Mouse (Mus musculus) heart, embryonic 14.5 days (tissue): ENCODE data around the gene Hoxc8. TPM values are rescaled to one million over a fixed set of nuclear protein-coding genes. Genes with fewer than 3 reads are reported as not detected.

Experiments
- ATAC-seq: fragments of 200-750 bp; cut with Nextera tagmentation; 2 replicates; pipeline ENCODE4 v1.8.0; 2017; ENCODE audit warnings: low read depth, moderate TSS enrichment; ENCODE audit not compliant: insufficient number of reproducible peaks, insufficient read depth, low FRiP score
- H3K27ac ChIP-seq, 2 experiments: fragments of 200-500 bp in 1 of 2; fragments of 300-500 bp in 1 of 2; sonication (generic) in 1 of 2; replicated peaks in 1 of 2; 2 replicates each; pipeline ENCODE4 v1.5.1; 2012 to 2014; ENCODE audit warnings: low read depth in 2 of 2, low read length in 2 of 2, control low read depth in 1 of 2, mild to moderate bottlenecking in 1 of 2, mixed read lengths in 1 of 2; ENCODE audit not compliant: control insufficient read depth in 1 of 2, insufficient read depth in 1 of 2
- H3K27me3 ChIP-seq: fragments of 300-500 bp; sonication (generic); 2 replicates; pipeline ENCODE4 v1.6.1; 2014; ENCODE audit warnings: mild to moderate bottlenecking, low read length, control low read depth; ENCODE audit not compliant: control insufficient read depth, insufficient read depth
- H3K36me3 ChIP-seq: fragments of 300-500 bp; sonication (generic); 2 replicates; pipeline ENCODE4 v1.6.1; 2014; ENCODE audit warnings: mild to moderate bottlenecking, control low read depth, low read length, mixed read lengths; ENCODE audit not compliant: control insufficient read depth, insufficient read depth
- H3K4me1 ChIP-seq, 2 experiments: fragments of 200-500 bp in 1 of 2; fragments of 300-500 bp in 1 of 2; sonication (generic) in 1 of 2; 2 replicates each; pipeline ENCODE4 v1.6.1; 2012 to 2014; ENCODE audit warnings: low read length in 2 of 2, control low read depth in 1 of 2, mixed read lengths in 1 of 2; ENCODE audit not compliant: control insufficient read depth in 2 of 2, insufficient read depth in 2 of 2
- H3K4me2 ChIP-seq: fragments of 300-500 bp; sonication (generic); 2 replicates; pipeline ENCODE4 v1.6.1; 2014; ENCODE audit warnings: mild to moderate bottlenecking, low read length
- H3K4me3 ChIP-seq, 2 experiments: fragments of 200-500 bp in 1 of 2; fragments of 300-500 bp in 1 of 2; sonication (generic) in 1 of 2; 2 replicates each; pipeline ENCODE4 v1.5.1; 2012 to 2014; ENCODE audit warnings: low read length in 2 of 2, mild to moderate bottlenecking in 2 of 2, control low read depth in 1 of 2, low read depth in 1 of 2, moderate library complexity in 1 of 2; ENCODE audit not compliant: control insufficient read depth in 1 of 2, insufficient read depth in 1 of 2
- H3K9ac ChIP-seq: fragments of 300-500 bp; sonication (generic); 2 replicates; pipeline ENCODE4 v1.6.1; 2014; ENCODE audit warnings: mild to moderate bottlenecking, low read length
- H3K9me3 ChIP-seq: fragments of 300-500 bp; sonication (generic); 2 replicates; pipeline ENCODE4 v1.6.1; 2016; ENCODE audit warnings: low read length, control low read depth; ENCODE audit not compliant: control insufficient read depth
- WGBS: fragments of 180-500 bp; shearing (Covaris S2); extraction: QIAGEN DNeasy Blood & Tissue Kit; methylation state at CpG from one replicate; pipeline ENCODE4 v1.1.7; 2014; 5-methylcytosine and 5-hydroxymethylcytosine counted together
- polyA plus RNA-seq: library from polyadenylated mRNA; unstranded; fragments of >200 nt; fragmentation: Nextera tagmentation; extraction: Ambion mirVana; gene quantifications from 2 replicates; pipeline ENCODE4 v1.2.1, GENCODE M21; 2014

Gene Hoxc8
- polyA plus RNA-seq, 1 experiment from 2014 or later = not detected

- H3K36me3 ChIP-seq = no peaks in the 10 kb centered on the region
- no peak overlapping the region for H3K9ac ChIP-seq
- H3K4me1 ChIP-seq = no peaks in the 10 kb centered on the region; a peak in 1 of 4 replicates
- no peak overlapping the region for H3K27ac ChIP-seq
- peaks cover 100% of the 10 kb centered on the region for H3K27me3 ChIP-seq
- no peak overlapping the region for H3K4me2 ChIP-seq
- ATAC-seq = no peak
- H3K9me3 ChIP-seq = no peaks in the 10 kb centered on the region
- H3K4me3 ChIP-seq = no peak overlapping the region
- 4% methylated on average over 7 of the region's 7 CpGs for WGBS
These were observed 15.4 kb upstream of the Hoxc8 start for GRCm38 (mm10) chr15:102975034-102975433.

GRCm38 (mm10) chr15:102975688-102976111 is 14.7 kb upstream of the Hoxc8 start:
- 2% methylated on average over 21 of the region's 21 CpGs for WGBS

GRCm38 (mm10) chr15:102976171-102976570 is 14.2 kb upstream of the Hoxc8 start, which contains the start of gene Hoxc9:
TSS of gene Hoxc9 (plus strand) at chr15:102976439.
- peaks cover 100% of the 10 kb centered on the region for H3K27me3 ChIP-seq
- no peaks in the 10 kb centered on the region for H3K9me3 ChIP-seq
- H3K4me1 ChIP-seq = peaks cover 0 to under 1% of the 10 kb centered on the region in 2 experiments; a peak in 1 of 4 replicates
- 0% methylated on average over 13 of the region's 20 CpGs for WGBS
- ATAC-seq = no peak
- H3K4me3 ChIP-seq = peak within 1 kb of the TSS in 1 of 2 experiments; percentile 28; a peak in 2 of 4 replicates
- no peak within 1 kb of the TSS for H3K27ac ChIP-seq
- peak within 1 kb of the TSS; percentile 43 for H3K4me2 ChIP-seq
- no peaks in the 10 kb centered on the region for H3K36me3 ChIP-seq
- H3K9ac ChIP-seq = no peak within 1 kb of the TSS

More at GRCm38 (mm10) chr15:102975688-102976111, 14.7 kb upstream of the Hoxc8 start:
- H3K27me3 ChIP-seq = peaks cover 100% of the 10 kb centered on the region
- no peak for ATAC-seq
- no peak overlapping the region for H3K27ac ChIP-seq
- H3K4me2 ChIP-seq = no peak overlapping the region
- no peaks in the 10 kb centered on the region; a peak in 1 of 4 replicates for H3K4me1 ChIP-seq
- no peaks in the 10 kb centered on the region for H3K9me3 ChIP-seq
- H3K9ac ChIP-seq = no peak overlapping the region
- H3K36me3 ChIP-seq = no peaks in the 10 kb centered on the region
- H3K4me3 ChIP-seq = no peak overlapping the region

- H3K9ac ChIP-seq = no peak overlapping the region
- no peak overlapping the region for H3K27ac ChIP-seq
- H3K27me3 ChIP-seq = peaks cover 100% of the 10 kb centered on the region
- peak overlapping the region in 1 of 2 experiments; percentile 28; a peak in 2 of 4 replicates for H3K4me3 ChIP-seq
- no peaks in the 10 kb centered on the region for H3K36me3 ChIP-seq
- H3K9me3 ChIP-seq = no peaks in the 10 kb centered on the region
- no peak for ATAC-seq
- H3K4me1 ChIP-seq = peaks cover 0 to 4% of the 10 kb centered on the region in 2 experiments; a peak in 2 of 4 replicates
- peak overlapping the region; percentile 43 for H3K4me2 ChIP-seq
- WGBS = 1% methylated on average over 37 of the region's 37 CpGs
These were observed 13.6 kb upstream of the Hoxc8 start for GRCm38 (mm10) chr15:102976631-102977422.

GRCm38 (mm10) chr15:102977423-102977974 is 12.9 kb upstream of the Hoxc8 start:
- H3K9me3 ChIP-seq = no peaks in the 10 kb centered on the region
- peaks cover 0 to 6% of the 10 kb centered on the region in 2 experiments; a peak in 2 of 4 replicates for H3K4me1 ChIP-seq
- WGBS = 3% methylated on average over 16 of the region's 16 CpGs
- peak overlapping the region; percentile 43 for H3K4me2 ChIP-seq
- H3K4me3 ChIP-seq = peak overlapping the region in 1 of 2 experiments; percentile 28; a peak in 2 of 4 replicates
- H3K9ac ChIP-seq = no peak overlapping the region
- H3K27me3 ChIP-seq = peaks cover 100% of the 10 kb centered on the region
- no peak overlapping the region for H3K27ac ChIP-seq
- H3K36me3 ChIP-seq = no peaks in the 10 kb centered on the region
- ATAC-seq = no peak

- H3K27me3 ChIP-seq = peaks cover 100% of the 10 kb centered on the region
- 2% methylated on average over 13 of the region's 13 CpGs for WGBS
- H3K4me3 ChIP-seq = no peak overlapping the region
- no peaks in the 10 kb centered on the region for H3K36me3 ChIP-seq
- H3K4me2 ChIP-seq = no peak overlapping the region
- no peak for ATAC-seq
- H3K9me3 ChIP-seq = no peaks in the 10 kb centered on the region
- H3K9ac ChIP-seq = no peak overlapping the region
- H3K27ac ChIP-seq = no peak overlapping the region
- H3K4me1 ChIP-seq = peaks cover 0 to 6% of the 10 kb centered on the region in 2 experiments; a peak in 2 of 4 replicates
These were observed 11.5 kb upstream of the Hoxc8 start for GRCm38 (mm10) chr15:102978615-102979515.

- H3K9ac ChIP-seq = no peak overlapping the region
- H3K9me3 ChIP-seq = no peaks in the 10 kb centered on the region
- ATAC-seq = no peak
- H3K27ac ChIP-seq = no peak overlapping the region
- peaks cover 100% of the 10 kb centered on the region for H3K27me3 ChIP-seq
- H3K4me2 ChIP-seq = no peak overlapping the region
- H3K4me1 ChIP-seq = peaks cover 0 to 6% of the 10 kb centered on the region in 2 experiments; a peak in 2 of 4 replicates
- WGBS = 0% methylated on average over 1 of the region's 1 CpGs
- no peaks in the 10 kb centered on the region for H3K36me3 ChIP-seq
- H3K4me3 ChIP-seq = no peak overlapping the region
These were observed 10.5 kb upstream of the Hoxc8 start for GRCm38 (mm10) chr15:102979936-102980335.
